Mouse (Mus musculus): ENCODE results near the gene Pgm5. TPM values are rescaled to one million over a fixed set of nuclear protein-coding genes. Genes with fewer than 3 reads are reported as not detected.

Pgm5 gene
- total RNA-seq, 2 experiments from 2014 or later: 93.2 to 109 TPM

Other genes starting within 250 kb of the Pgm5 start
- under 1 TPM in 1 of 2 experiments, not detected in 1; 0.08 TPM for gene Tmem252, start 187.8 kb downstream of the Pgm5 start, total RNA-seq (2021)
- 1,000 to 10,000 TPM in 1 of 2 experiments, 100 to 1,000 TPM in 1; 986 to 1,083 TPM for gene Gm10053, start 13.8 kb upstream of the Pgm5 start, total RNA-seq (2021)
- gene Foxd4, start 39.3 kb upstream of the Pgm5 start, total RNA-seq (2021): not detected
- 10 to 100 TPM; 10.6 to 11.4 TPM for gene Cbwd1, start 99.8 kb upstream of the Pgm5 start, total RNA-seq (2021)
- gene Dock8, start 137.7 kb upstream of the Pgm5 start, total RNA-seq (2021): 10 to 100 TPM; 17.5 to 27.3 TPM